Mouse (Mus musculus) heart, embryonic 14.5 days (tissue): ENCODE results near the gene Abraxas2. TPM values are rescaled to one million over a fixed set of nuclear protein-coding genes. Genes with fewer than 3 reads are reported as not detected.
A peak's percentile ranks its signal among the peaks of the same experiment; 100 is the strongest.

ENCODE experiments used
- ATAC-seq: fragments of 200-750 bp; cut with Nextera tagmentation; 2 replicates; pipeline ENCODE4 v1.8.0; 2017; ENCODE audit warnings: low read depth, moderate TSS enrichment; ENCODE audit not compliant: insufficient number of reproducible peaks, insufficient read depth, low FRiP score
- H3K27ac ChIP-seq, 2 experiments: fragments of 200-500 bp in 1 of 2; fragments of 300-500 bp in 1 of 2; sonication (generic) in 1 of 2; replicated peaks in 1 of 2; 2 replicates each; pipeline ENCODE4 v1.5.1; 2012 to 2014; ENCODE audit warnings: low read depth in 2 of 2, low read length in 2 of 2, control low read depth in 1 of 2, mild to moderate bottlenecking in 1 of 2, mixed read lengths in 1 of 2; ENCODE audit not compliant: control insufficient read depth in 1 of 2, insufficient read depth in 1 of 2
- H3K27me3 ChIP-seq: fragments of 300-500 bp; sonication (generic); 2 replicates; pipeline ENCODE4 v1.6.1; 2014; ENCODE audit warnings: mild to moderate bottlenecking, low read length, control low read depth; ENCODE audit not compliant: control insufficient read depth, insufficient read depth
- H3K36me3 ChIP-seq: fragments of 300-500 bp; sonication (generic); 2 replicates; pipeline ENCODE4 v1.6.1; 2014; ENCODE audit warnings: mild to moderate bottlenecking, control low read depth, low read length, mixed read lengths; ENCODE audit not compliant: control insufficient read depth, insufficient read depth
- H3K4me1 ChIP-seq, 2 experiments: fragments of 200-500 bp in 1 of 2; fragments of 300-500 bp in 1 of 2; sonication (generic) in 1 of 2; 2 replicates each; pipeline ENCODE4 v1.6.1; 2012 to 2014; ENCODE audit warnings: low read length in 2 of 2, control low read depth in 1 of 2, mixed read lengths in 1 of 2; ENCODE audit not compliant: control insufficient read depth in 2 of 2, insufficient read depth in 2 of 2
- H3K4me2 ChIP-seq: fragments of 300-500 bp; sonication (generic); 2 replicates; pipeline ENCODE4 v1.6.1; 2014; ENCODE audit warnings: mild to moderate bottlenecking, low read length
- H3K4me3 ChIP-seq, 2 experiments: fragments of 200-500 bp in 1 of 2; fragments of 300-500 bp in 1 of 2; sonication (generic) in 1 of 2; 2 replicates each; pipeline ENCODE4 v1.5.1; 2012 to 2014; ENCODE audit warnings: low read length in 2 of 2, mild to moderate bottlenecking in 2 of 2, control low read depth in 1 of 2, low read depth in 1 of 2, moderate library complexity in 1 of 2; ENCODE audit not compliant: control insufficient read depth in 1 of 2, insufficient read depth in 1 of 2
- H3K9ac ChIP-seq: fragments of 300-500 bp; sonication (generic); 2 replicates; pipeline ENCODE4 v1.6.1; 2014; ENCODE audit warnings: mild to moderate bottlenecking, low read length
- H3K9me3 ChIP-seq: fragments of 300-500 bp; sonication (generic); 2 replicates; pipeline ENCODE4 v1.6.1; 2016; ENCODE audit warnings: low read length, control low read depth; ENCODE audit not compliant: control insufficient read depth
- whole genome bisulfite sequencing: fragments of 180-500 bp; shearing (Covaris S2); extraction: QIAGEN DNeasy Blood & Tissue Kit; methylation state at CpG from one replicate; pipeline ENCODE4 v1.1.7; 2014; 5-methylcytosine and 5-hydroxymethylcytosine counted together
- polyA plus RNA-seq: library from polyadenylated mRNA; unstranded; fragments of >200 nt; fragmentation: Nextera tagmentation; extraction: Ambion mirVana; gene quantifications from 2 replicates; pipeline ENCODE4 v1.2.1, GENCODE M21; 2014

Abraxas2 gene
- polyA plus RNA-seq, 1 experiment from 2014 or later = 33.0 TPM

GRCm38 (mm10) chr7:132891561-132892310 is 32.7 kb downstream of the Abraxas2 start:
- ATAC-seq = no peak
- Histone ChIP-seq H3K9ac (no peak overlapping the region), H3K4me1 (peaks cover 15 to 21% of the 10 kb centered on the region in 2 experiments), H3K4me3 (no peak overlapping the region), H3K36me3 (no peaks in the 10 kb centered on the region), H3K4me2 (no peak overlapping the region), H3K9me3 (no peaks in the 10 kb centered on the region), H3K27me3 (no peaks in the 10 kb centered on the region), H3K27ac (no peak overlapping the region)
- 77% methylated on average over 5 of the region's 5 CpGs for WGBS

GRCm38 (mm10) chr7:132892311-132892661 is 33.3 kb downstream of the Abraxas2 start:
- Histone ChIP-seq H3K4me2 (no peak overlapping the region), H3K27ac (no peak overlapping the region), H3K27me3 (no peaks in the 10 kb centered on the region), H3K9ac (no peak overlapping the region), H3K9me3 (no peaks in the 10 kb centered on the region), H3K4me1 (peaks cover 15 to 22% of the 10 kb centered on the region in 2 experiments), H3K36me3 (no peaks in the 10 kb centered on the region), H3K4me3 (no peak overlapping the region)
- ATAC-seq = no peak
- WGBS = 60% methylated on average over 4 of the region's 4 CpGs

GRCm38 (mm10) chr7:132892806-132893205 is 33.8 kb downstream of the Abraxas2 start:
- Histone ChIP-seq H3K4me2 (no peak overlapping the region), H3K36me3 (no peaks in the 10 kb centered on the region), H3K9ac (no peak overlapping the region), H3K27me3 (no peaks in the 10 kb centered on the region), H3K4me1 (peaks cover 15 to 22% of the 10 kb centered on the region in 2 experiments), H3K9me3 (no peaks in the 10 kb centered on the region), H3K4me3 (no peak overlapping the region), H3K27ac (no peak overlapping the region)
- no peak for ATAC-seq
- WGBS = 70% methylated on average over 7 of the region's 7 CpGs

GRCm38 (mm10) chr7:132893336-132893735 is 34.3 kb downstream of the Abraxas2 start:
- H3K4me3 ChIP-seq = no peak overlapping the region
- 0 out of 2 replicates have a peak, but pooled peaks cover 4% of the 10 kb centered on the region for H3K9me3 ChIP-seq
- no peak overlapping the region for H3K27ac ChIP-seq
- H3K36me3 ChIP-seq = no peaks in the 10 kb centered on the region
- H3K4me1 ChIP-seq = peaks cover 15 to 22% of the 10 kb centered on the region in 2 experiments
- no peak for ATAC-seq
- no peak overlapping the region for H3K9ac ChIP-seq
- 87% methylated on average over 1 of the region's 1 CpGs for WGBS
- H3K27me3 ChIP-seq = no peaks in the 10 kb centered on the region
- no peak overlapping the region for H3K4me2 ChIP-seq

GRCm38 (mm10) chr7:132894841-132895555 is 36.0 kb downstream of the Abraxas2 start:
- Histone ChIP-seq H3K4me1 (peaks cover 15 to 22% of the 10 kb centered on the region in 2 experiments), H3K27me3 (no peaks in the 10 kb centered on the region), H3K27ac (peak overlapping the region; percentile 73 to 77), H3K9me3 (0 out of 2 replicates have a peak, but pooled peaks cover 4% of the 10 kb centered on the region), H3K4me3 (no peak overlapping the region), H3K9ac (no peak overlapping the region), H3K4me2 (no peak overlapping the region), H3K36me3 (no peaks in the 10 kb centered on the region)
- no peak for ATAC-seq
- 35% methylated on average over 7 of the region's 7 CpGs for WGBS

GRCm38 (mm10) chr7:132896206-132896815 is 37.3 kb downstream of the Abraxas2 start:
- 58% methylated on average over 9 of the region's 9 CpGs for WGBS
- no peak overlapping the region for H3K4me3 ChIP-seq
- H3K36me3 ChIP-seq = no peaks in the 10 kb centered on the region
- no peak for ATAC-seq
- no peak overlapping the region for H3K9ac ChIP-seq
- H3K27ac ChIP-seq = peak overlapping the region; percentile 73 to 77
- peaks cover 23 to 35% of the 10 kb centered on the region in 2 experiments for H3K4me1 ChIP-seq
- 0 out of 2 replicates have a peak, but pooled peaks cover 4% of the 10 kb centered on the region for H3K9me3 ChIP-seq
- H3K4me2 ChIP-seq = no peak overlapping the region; the same call in 1 of the 2 replicates
- no peaks in the 10 kb centered on the region for H3K27me3 ChIP-seq

GRCm38 (mm10) chr7:132897258-132897657 is 38.2 kb downstream of the Abraxas2 start:
- ATAC-seq = no peak
- Histone ChIP-seq H3K4me1 (peaks cover 24 to 42% of the 10 kb centered on the region in 2 experiments), H3K4me3 (no peak overlapping the region), H3K27me3 (no peaks in the 10 kb centered on the region), H3K36me3 (no peaks in the 10 kb centered on the region), H3K9ac (no peak overlapping the region), H3K4me2 (no peak overlapping the region), H3K9me3 (0 out of 2 replicates have a peak, but pooled peaks cover 4% of the 10 kb centered on the region), H3K27ac (no peak overlapping the region)
- WGBS = 84% methylated on average over 10 of the region's 10 CpGs
